Mouse (Mus musculus) spleen, adult 2 months (tissue): ENCODE measurements around the gene E2f7. TPM values are rescaled to one million over a fixed set of nuclear protein-coding genes. Genes with fewer than 3 reads are reported as not detected.

Experiments used
- DNase-seq, 2 experiments: peaks; one replicate each; pipeline versions ENCODE4 v3.0.0 to v3.0.0-alpha.2; 2012 to 2021; ENCODE audit warnings: low spot score in 2 of 2, low read depth in 1 of 2
- H3K27ac ChIP-seq: fragments of 200-500 bp; 2 replicates; pipeline ENCODE4 v1.5.1; 2012; ENCODE audit warnings: low read length, inconsistent platforms; ENCODE audit not compliant: insufficient read depth
- H3K27me3 ChIP-seq: fragments of 200-500 bp; 2 replicates; pipeline ENCODE4 v1.6.1; 2012; ENCODE audit warnings: mild to moderate bottlenecking, moderate library complexity, low read length, inconsistent platforms; ENCODE audit not compliant: control insufficient read depth, insufficient read depth
- H3K36me3 ChIP-seq: fragments of 200-500 bp; 2 replicates; pipeline ENCODE4 v1.6.1; 2012; ENCODE audit warnings: mild to moderate bottlenecking, low read length, inconsistent platforms; ENCODE audit not compliant: control insufficient read depth, insufficient read depth
- H3K4me1 ChIP-seq: fragments of 200-500 bp; 2 replicates; pipeline ENCODE4 v1.6.1; 2011; ENCODE audit warnings: inconsistent platforms; ENCODE audit not compliant: control insufficient read depth, insufficient read depth, insufficient read length
- H3K4me3 ChIP-seq: fragments of 200-500 bp; 2 replicates; pipeline ENCODE4 v1.5.1; 2011; ENCODE audit warnings: mild to moderate bottlenecking, inconsistent platforms; ENCODE audit not compliant: insufficient read depth, insufficient read length; ENCODE audit errors: extremely low read depth
- CTCF ChIP-seq: fragments of 200-500 bp; IDR thresholded peaks from 2 replicates; pipeline ENCODE4 v1.5.1; 2011; ENCODE audit warnings: mild to moderate bottlenecking, inconsistent platforms; ENCODE audit not compliant: insufficient read depth, insufficient read length, insufficient replicate concordance; ENCODE audit errors: extremely low read depth
- POLR2A ChIP-seq: fragments of 200-500 bp; IDR thresholded peaks from 2 replicates; pipeline ENCODE4 v1.6.1; 2011; ENCODE audit warnings: low read depth, low read length, inconsistent platforms
- WGBS: fragments of 180-500 bp; shearing (Covaris S2); methylation state at CpG from one replicate; pipeline ENCODE4 v1.1.7; 2018; 5-methylcytosine and 5-hydroxymethylcytosine counted together
- polyA plus RNA-seq: library from polyadenylated mRNA; depleted of rRNA; stranded (reverse); fragments of >200 nt; gene quantifications from 2 replicates; pipeline ENCODE4 v1.2.3, GENCODE M21; 2012

E2f7 gene
- polyA plus RNA-seq, 1 experiment, result 0.69 TPM

GRCm38 (mm10) chr10:110794564-110795205, 49.4 kb downstream of the E2f7 start:
- H3K27me3 ChIP-seq, result no peaks in the 10 kb centered on the region
- peak; percentile 85; the same call in 1 of the 2 replicates for TF ChIP-seq CTCF
- TF ChIP-seq POLR2A, result no peak
- peak; percentile 14 to 19 for DNase-seq
- 12% methylated on average over 12 of the region's 12 CpGs for WGBS
- no peaks in the 10 kb centered on the region for H3K4me1 ChIP-seq
- no peaks in the 10 kb centered on the region for H3K36me3 ChIP-seq
- no peak overlapping the region for H3K4me3 ChIP-seq
- H3K27ac ChIP-seq, result no peak overlapping the region

GRCm38 (mm10) chr10:110795206-110795796, 50.1 kb downstream of the E2f7 start:
- TF ChIP-seq CTCF (no peak), POLR2A (no peak)
- Histone ChIP-seq H3K27me3 (no peaks in the 10 kb centered on the region), H3K4me1 (no peaks in the 10 kb centered on the region), H3K27ac (no peak overlapping the region), H3K36me3 (no peaks in the 10 kb centered on the region), H3K4me3 (no peak overlapping the region)
- no peak for DNase-seq
- 66% methylated on average over 9 of the region's 9 CpGs for WGBS

GRCm38 (mm10) chr10:110801296-110801695, 56.1 kb downstream of the E2f7 start:
- DNase-seq, result no peak
- H3K4me3 ChIP-seq, result no peak overlapping the region
- TF ChIP-seq POLR2A (no peak), CTCF (no peak)
- H3K36me3 ChIP-seq, result no peaks in the 10 kb centered on the region
- no peaks in the 10 kb centered on the region; the same call in 1 of the 2 replicates for H3K4me1 ChIP-seq
- no peaks in the 10 kb centered on the region; the same call in 1 of the 2 replicates for H3K27me3 ChIP-seq
- 39% methylated on average over 3 of the region's 3 CpGs for WGBS
- H3K27ac ChIP-seq, result no peak overlapping the region

- 71% methylated on average over 11 of the region's 11 CpGs for WGBS
- TF ChIP-seq POLR2A, result no peak
- no peak for TF ChIP-seq CTCF
- Histone ChIP-seq H3K4me3 (no peak overlapping the region), H3K4me1 (no peaks in the 10 kb centered on the region; the same call in 1 of the 2 replicates), H3K36me3 (no peaks in the 10 kb centered on the region), H3K27me3 (no peaks in the 10 kb centered on the region; the same call in 1 of the 2 replicates), H3K27ac (no peak overlapping the region)
- DNase-seq, result no peak
Measured at GRCm38 (mm10) chr10:110804279-110805024, 59.2 kb downstream of the E2f7 start.

GRCm38 (mm10) chr10:110805025-110805740, 59.9 kb downstream of the E2f7 start:
- no peaks in the 10 kb centered on the region; the same call in 1 of the 2 replicates for H3K4me1 ChIP-seq
- TF ChIP-seq POLR2A, result no peak
- TF ChIP-seq CTCF, result no peak
- no peak overlapping the region for H3K4me3 ChIP-seq
- H3K27ac ChIP-seq, result no peak overlapping the region
- 25% methylated on average over 5 of the region's 5 CpGs for WGBS
- no peaks in the 10 kb centered on the region; the same call in 1 of the 2 replicates for H3K27me3 ChIP-seq
- no peak for DNase-seq
- no peaks in the 10 kb centered on the region for H3K36me3 ChIP-seq

- Histone ChIP-seq H3K36me3 (no peaks in the 10 kb centered on the region), H3K27me3 (no peaks in the 10 kb centered on the region; the same call in 1 of the 2 replicates), H3K4me3 (no peak overlapping the region), H3K27ac (no peak overlapping the region), H3K4me1 (no peaks in the 10 kb centered on the region; the same call in 1 of the 2 replicates)
- 91% methylated on average over 8 of the region's 8 CpGs for WGBS
- TF ChIP-seq POLR2A (no peak), CTCF (no peak)
- no peak for DNase-seq
Measured at GRCm38 (mm10) chr10:110806471-110806870, 61.2 kb downstream of the E2f7 start.
